Mouse (Mus musculus): ENCODE results near the gene Vmn1r101. TPM values are rescaled to one million over a fixed set of nuclear protein-coding genes. Genes with fewer than 3 reads are reported as not detected.
"Not testable (repeated sequence)": the region's sequence is repeated elsewhere in the genome, so short reads cannot be mapped to it uniquely, and the experiment has no call there.

Vmn1r101 gene
- not detected for total RNA-seq (2021)
- long read RNA-seq, experiment 1 = 0 reads
- long read RNA-seq, experiment 2 = 0 reads

- DNase-seq (ENCODE audit: low spot score in 2 of 2) = not testable (repeated sequence)
These were observed at the start of gene Vmn1r101 for GRCm38 (mm10) chr7:20442493-20442892. Vmn1r101 (minus strand) TSS chr7:20442593.

GRCm38 (mm10) chr7:20474825-20475224 lies 32.4 kb upstream of the Vmn1r101 start, which contains the start of gene Gm10670:
Gm10670 (minus strand) TSS chr7:20474925.
- not testable (repeated sequence) for DNase-seq (ENCODE audit: low spot score in 2 of 2)

- not testable (repeated sequence) for DNase-seq (ENCODE audit: low spot score in 2 of 2)
These were observed 24.8 kb downstream of the Vmn1r101 start, which contains the start of gene Vmn1r100 for GRCm38 (mm10) chr7:20417642-20418041. Vmn1r100 (plus strand) TSS chr7:20417942.

Other genes starting within 250 kb of the Vmn1r101 start
- not detected for gene Vmn1r95, start 248.9 kb downstream of the Vmn1r101 start, total RNA-seq (2021)
- not detected for gene Gm6164, start 237.0 kb downstream of the Vmn1r101 start, total RNA-seq (2021)
- not detected for gene Gm4498, start 208.8 kb downstream of the Vmn1r101 start, total RNA-seq (2021)
- gene Gm5890, start 179.8 kb downstream of the Vmn1r101 start, total RNA-seq (2021) = not detected
- gene Gm4133, start 108.5 kb downstream of the Vmn1r101 start, total RNA-seq (2021) = not detected
- not detected for gene Gm5728, start 67.2 kb downstream of the Vmn1r101 start, total RNA-seq (2021)
- gene Vmn1r100, start 24.7 kb downstream of the Vmn1r101 start, total RNA-seq (2021) = not detected
- gene Gm10670, start 32.3 kb upstream of the Vmn1r101 start, total RNA-seq (2021) = not detected
- gene Vmn1r103, start 67.9 kb upstream of the Vmn1r101 start, total RNA-seq (2021) = not detected
- not detected for gene Vmn1r104, start 91.2 kb upstream of the Vmn1r101 start, total RNA-seq (2021)
- gene Gm5726, start 103.2 kb upstream of the Vmn1r101 start, total RNA-seq (2021) = not detected
- not detected for gene Gm4141, start 133.6 kb upstream of the Vmn1r101 start, total RNA-seq (2021)
- not detected for gene Gm4513, start 156.4 kb upstream of the Vmn1r101 start, total RNA-seq (2021)
- not detected for gene Vmn1r107, start 226.3 kb upstream of the Vmn1r101 start, total RNA-seq (2021)

Data from adrenal gland, postnatal 4 days (tissue).